Mouse (Mus musculus) heart, adult 10 weeks (tissue): ENCODE results near the gene Itga4. TPM values are rescaled to one million over a fixed set of nuclear protein-coding genes. Genes with fewer than 3 reads are reported as not detected.

Source experiments
- polyA plus RNA-seq: library from polyadenylated mRNA; stranded (reverse); fragments of 350-450 nt; fragmentation: Illumina TruSeq; extraction: RNeasy Lipid Tissue Mini Kit (QIAGEN cat#74804); gene quantifications from one replicate; pipeline ENCODE4 v1.2.3, GENCODE M21; 2014; ENCODE audit warnings: low read depth, low replicate concordance

The Itga4 gene
- 1.0 TPM for polyA plus RNA-seq

DNA sequence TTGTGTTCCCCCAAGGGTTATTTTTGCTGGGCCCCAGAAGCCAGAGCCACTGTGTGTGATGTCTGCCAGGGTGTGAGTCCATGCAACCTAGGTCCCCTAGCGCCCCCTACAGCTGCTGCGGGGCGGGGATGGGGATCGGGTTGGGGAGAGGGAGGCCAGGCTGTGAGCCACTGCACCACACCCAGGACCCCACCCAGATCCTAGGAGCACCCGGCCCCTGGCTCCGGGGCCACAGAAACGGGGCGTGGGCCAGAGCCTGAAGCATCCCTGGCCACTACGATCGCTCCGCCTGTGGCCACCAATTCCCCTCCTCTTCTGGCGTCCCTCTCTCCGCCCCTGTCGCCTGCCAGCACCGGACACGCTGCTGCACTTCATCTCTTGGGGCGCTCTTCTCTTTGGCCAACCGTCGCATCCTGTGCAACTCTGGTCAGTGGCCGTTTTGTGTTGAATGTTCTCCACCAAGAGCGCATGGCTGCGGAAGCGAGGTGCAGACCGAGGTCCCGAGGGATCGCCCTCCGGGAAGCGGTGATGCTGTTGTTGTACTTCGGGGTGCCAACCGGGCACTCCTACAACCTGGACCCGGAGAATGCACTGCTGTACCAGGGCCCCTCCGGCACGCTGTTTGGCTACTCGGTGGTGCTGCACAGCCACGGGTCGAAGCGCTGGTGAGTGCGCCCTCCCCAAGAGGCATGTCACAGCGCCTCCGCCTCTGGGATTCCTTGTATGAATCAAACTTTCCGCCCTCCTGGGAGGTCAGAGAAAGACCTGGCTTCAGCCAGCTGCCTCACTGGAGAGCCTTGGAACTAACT lies at the start of gene Itga4:
TSS of gene Itga4 (plus strand) at position 235 of the 809 bp plus-strand sequence.

Other genes starting within 250 kb of the Itga4 start
- gene Neurod1, start 201.3 kb downstream of the Itga4 start, polyA plus RNA-seq: not detected
- gene Cerkl, start 201.4 kb downstream of the Itga4 start, polyA plus RNA-seq: 0.50 TPM